Mouse (Mus musculus): ENCODE measurements around the gene Lrrc4c. TPM values are rescaled to one million over a fixed set of nuclear protein-coding genes. Genes with fewer than 3 reads are reported as not detected.

The Lrrc4c gene
- total RNA-seq, 2 experiments from 2014 or later = 0.21 to 0.61 TPM

DNA sequence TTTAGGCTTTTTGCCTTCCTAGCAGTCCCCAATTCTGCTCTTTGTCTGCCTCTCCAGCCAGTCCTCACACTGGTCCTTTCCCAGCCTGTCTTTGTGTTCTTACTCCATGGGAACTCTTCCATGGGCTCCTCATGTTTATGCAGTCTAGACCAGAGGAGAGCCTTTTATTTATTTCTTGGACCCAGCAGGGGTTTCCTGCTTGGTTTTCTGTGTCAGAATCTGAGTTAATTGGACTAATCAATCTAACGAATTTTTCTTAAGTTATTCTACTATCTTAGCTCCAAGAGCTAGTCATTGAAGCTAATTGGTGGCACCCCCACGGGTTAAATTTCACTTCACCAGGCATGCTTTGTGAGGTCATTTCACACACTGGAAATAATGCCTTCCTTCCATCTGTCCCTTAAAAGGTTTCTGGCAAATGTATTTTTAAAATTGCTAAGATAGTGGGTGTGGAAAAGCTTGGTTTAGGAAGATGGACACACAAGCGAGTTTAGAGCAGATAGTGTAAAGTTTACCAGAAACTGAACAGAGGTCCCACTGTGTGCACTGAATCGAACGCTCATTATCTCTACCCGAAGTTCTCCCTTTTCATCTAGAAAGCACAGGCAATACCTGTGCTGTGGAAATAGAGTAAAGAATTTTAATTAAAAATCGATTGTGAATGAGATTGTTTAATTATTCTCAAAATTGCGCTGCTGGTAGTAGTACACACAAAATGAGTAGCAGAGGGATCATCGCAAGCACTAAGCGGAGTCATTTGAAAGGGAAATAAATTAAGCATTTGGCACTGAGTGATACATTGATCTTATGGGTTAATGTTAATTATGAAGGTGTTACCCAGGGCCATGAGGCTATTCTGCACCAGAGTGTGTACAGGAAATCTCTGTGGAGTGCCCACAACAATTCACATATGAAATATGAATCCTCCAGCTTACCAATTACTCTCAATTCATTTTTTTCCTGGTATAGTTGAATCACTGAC is 1226.0 kb downstream of the Lrrc4c start:
- intact Hi-C loops (cut with DNase I) = no loop called here
- no peak for DNase-seq (ENCODE audit: low spot score)

DNA sequence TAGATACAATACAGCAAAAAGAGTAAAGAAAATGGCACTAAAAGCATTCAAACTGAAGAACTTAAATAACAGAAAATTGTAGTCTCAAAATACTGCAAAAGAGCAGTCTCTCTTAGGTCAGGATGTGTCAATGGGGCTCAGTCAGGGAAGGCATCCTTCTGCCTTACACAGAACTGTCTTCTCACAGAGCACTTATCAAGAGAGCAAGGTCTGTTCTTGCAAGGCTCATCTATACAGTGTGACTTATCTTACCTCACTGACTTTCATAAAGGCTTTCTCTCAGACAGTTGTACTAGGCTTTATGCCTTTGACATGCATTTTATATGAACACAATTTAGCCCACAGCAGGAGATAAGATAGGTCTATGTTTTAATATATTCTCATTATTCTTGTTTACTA is 1226.7 kb downstream of the Lrrc4c start:
- intact Hi-C loops (cut with DNase I) = no loop called here
- DNase-seq (ENCODE audit: low spot score) = no peak

DNA sequence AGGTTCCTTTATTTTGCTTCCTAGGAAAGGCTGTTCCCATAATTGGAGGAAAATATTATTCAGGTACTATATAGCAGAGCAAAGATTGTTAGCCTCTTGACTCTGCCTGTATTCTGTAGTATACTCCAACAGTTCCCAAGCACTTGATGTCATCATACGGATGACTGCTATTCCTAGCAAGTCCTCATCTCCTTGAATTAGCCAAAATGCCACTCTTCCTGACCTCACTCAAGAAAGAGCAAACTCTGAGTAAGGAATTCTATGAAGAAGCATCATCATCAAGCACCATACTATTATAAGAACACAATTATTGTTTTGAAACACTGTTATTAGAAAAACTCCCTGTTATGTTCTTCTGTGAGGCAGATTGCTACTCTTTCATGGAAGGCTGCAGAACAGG is 1228.0 kb downstream of the Lrrc4c start:
- no peak for DNase-seq (ENCODE audit: low spot score)
- intact Hi-C loops (cut with DNase I) = no loop called here

DNA sequence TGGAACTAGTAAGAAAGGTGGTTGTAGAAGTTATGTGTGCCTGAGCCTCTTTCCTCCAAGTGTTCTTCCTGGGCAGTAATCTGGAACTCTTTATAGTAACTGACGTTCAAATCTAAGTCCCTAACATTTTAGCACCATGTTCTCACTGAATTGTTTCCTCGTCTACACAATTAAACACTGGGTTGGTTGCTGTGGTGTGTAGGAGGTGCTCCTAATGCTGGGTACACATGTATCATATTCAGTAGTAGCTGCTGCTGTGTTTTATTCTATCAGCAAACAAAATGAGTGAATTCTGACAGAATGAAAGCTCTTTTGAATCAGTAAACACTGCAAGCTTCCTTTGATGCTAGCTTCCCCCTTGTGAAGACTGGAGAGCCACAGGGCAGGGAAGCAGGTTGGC is 1246.5 kb downstream of the Lrrc4c start:
- DNase-seq (ENCODE audit: low spot score) = no peak
- intact Hi-C loops (cut with DNase I) = no loop called here

DNA sequence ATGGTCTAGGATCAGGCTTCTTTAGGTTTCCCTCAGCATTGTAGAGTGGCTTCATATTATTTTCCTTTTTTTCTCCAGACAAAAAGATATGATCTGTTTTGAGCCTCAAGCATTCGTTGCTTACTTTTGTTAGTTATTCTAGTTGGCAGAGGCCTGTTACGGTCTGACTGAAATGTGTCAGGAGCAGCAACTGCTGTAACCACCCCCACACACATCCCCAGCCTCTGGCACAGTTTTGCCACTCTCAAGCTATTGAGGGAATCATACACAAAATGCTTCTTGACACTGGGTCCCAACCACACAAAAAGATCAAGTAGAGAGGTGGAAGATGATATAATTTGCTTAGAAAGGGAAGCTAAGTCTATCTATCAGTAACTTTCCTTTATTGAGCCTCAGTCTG is 1251.0 kb downstream of the Lrrc4c start:
- intact Hi-C loops (cut with DNase I) = no loop called here
- no peak for DNase-seq (ENCODE audit: low spot score)

DNA sequence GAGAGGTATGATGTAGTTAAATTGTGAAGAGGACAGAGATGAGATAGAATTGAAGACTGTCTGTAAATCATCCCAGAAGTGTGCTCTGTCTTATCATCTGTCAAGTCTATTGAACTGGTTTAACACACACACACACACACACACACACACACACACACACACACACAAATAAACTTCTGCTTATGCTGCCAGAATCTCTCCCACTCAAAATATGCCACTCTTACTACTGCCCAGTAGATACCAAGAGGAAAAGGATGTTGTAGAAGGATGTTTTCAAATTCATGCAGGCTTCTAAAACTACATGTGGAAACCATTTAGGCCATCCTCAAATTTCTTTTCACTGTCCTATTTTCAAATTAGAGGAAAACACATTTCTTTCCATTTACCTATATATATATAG is 1257.0 kb downstream of the Lrrc4c start:
- no peak for DNase-seq (ENCODE audit: low spot score)
- intact Hi-C loops (cut with DNase I) = no loop called here

DNA sequence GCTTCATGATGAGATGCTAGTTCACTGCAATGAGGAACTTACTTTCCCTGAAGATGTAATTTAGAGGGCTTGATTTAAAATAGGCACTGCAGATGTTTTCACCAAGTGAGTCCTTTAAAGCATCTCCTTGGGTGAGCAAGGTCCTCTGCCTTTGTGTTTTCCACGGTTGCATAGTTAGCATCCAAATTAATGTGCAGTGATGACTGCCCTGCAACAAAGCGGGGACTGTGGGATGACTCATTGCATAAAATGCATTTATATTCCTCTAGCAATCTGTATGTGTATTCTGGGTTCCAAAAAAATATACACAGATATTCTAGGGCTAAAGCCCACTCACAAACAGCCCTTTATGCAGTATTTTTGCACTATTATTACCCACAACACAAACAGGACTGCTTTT is 1263.2 kb downstream of the Lrrc4c start:
- no peak for DNase-seq (ENCODE audit: low spot score)
- intact Hi-C loops (cut with DNase I) = no loop called here

DNA sequence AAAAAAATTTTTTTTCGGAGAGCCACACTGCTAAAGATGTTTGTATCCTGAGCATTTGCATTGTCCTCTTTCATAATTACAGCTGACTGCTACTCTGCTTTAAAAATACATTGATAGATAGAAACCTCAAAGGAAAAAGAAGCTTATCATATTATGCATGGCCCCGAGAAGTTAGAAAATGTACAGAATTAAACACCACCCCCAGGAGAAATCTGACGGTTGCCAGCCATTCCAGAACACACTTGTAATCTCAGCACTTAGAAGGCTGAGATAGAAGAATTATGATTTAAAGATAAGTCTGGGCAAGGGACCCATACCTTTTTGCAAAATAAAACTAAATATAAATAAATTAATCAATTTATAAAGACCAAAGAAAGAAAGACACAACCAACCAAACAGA is 1268.4 kb downstream of the Lrrc4c start:
- intact Hi-C loops (cut with DNase I) = no loop called here
- DNase-seq (ENCODE audit: low spot score) = no peak

DNA sequence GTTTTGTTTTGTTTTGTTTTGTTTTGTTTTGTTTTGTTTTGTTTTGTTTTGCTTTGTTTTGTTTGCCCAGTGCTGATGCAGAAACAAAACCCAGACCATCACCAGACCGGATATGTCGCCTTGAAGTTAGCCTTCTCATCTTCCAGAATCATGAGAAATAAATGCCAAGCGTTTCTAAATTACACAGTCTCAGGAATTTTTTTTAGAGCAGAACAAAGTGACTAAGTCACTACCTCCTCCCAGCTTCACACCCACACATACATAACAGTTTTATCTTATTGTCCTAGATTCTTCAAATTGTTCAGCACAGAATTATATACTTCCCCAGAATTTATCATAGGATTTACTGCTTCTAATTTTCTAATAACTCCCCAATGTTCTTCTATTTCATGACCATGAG is 1272.6 kb downstream of the Lrrc4c start:
- intact Hi-C loops (cut with DNase I) = no loop called here
- DNase-seq (ENCODE audit: low spot score) = no peak

DNA sequence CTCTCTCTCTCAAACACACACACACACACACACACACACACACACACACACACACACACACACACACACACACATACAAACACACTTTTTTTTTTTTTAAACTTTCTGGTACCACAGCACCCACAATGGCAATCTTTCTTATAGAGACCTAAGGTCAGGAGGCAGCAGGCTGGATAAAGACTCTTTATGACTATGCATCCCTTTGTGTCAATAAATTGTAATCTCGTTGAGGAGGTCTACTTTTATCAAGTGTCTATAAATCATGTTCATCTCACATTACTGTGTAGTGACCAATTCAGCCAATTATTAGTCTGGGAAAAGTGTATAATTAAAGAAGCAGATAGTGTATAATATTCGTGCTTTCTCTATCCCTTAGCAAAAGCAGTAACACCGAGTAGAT is 1286.2 kb downstream of the Lrrc4c start:
- intact Hi-C loops (cut with DNase I) = no loop called here
- no peak for DNase-seq (ENCODE audit: low spot score)

DNA sequence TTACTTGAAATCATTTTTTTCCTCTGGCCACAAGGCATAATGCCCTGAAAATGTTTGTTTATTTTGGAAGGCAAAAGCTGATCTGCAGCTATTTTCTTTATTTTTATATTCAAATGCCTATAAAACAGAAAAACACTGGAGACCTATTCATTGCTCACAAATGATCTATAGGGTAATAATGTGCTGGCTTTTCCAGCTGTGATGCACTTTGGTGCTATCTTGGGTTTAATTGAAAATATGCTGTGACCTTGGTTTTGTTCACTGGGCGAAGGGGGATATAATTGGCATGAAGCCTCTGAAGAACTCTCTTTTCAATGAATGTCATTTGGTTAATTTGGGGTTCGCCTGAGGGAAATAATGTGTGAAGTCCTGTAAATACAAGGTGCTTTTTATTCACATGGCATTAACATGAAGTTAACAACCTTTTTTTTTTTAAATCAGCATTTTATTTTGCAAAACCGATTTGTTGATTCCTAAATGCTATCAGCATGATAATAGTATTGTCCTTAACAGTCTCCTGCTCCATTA is 1286.8 kb downstream of the Lrrc4c start:
- intact Hi-C loops (cut with DNase I) = no loop called here
- no peak for DNase-seq (ENCODE audit: low spot score)

DNA sequence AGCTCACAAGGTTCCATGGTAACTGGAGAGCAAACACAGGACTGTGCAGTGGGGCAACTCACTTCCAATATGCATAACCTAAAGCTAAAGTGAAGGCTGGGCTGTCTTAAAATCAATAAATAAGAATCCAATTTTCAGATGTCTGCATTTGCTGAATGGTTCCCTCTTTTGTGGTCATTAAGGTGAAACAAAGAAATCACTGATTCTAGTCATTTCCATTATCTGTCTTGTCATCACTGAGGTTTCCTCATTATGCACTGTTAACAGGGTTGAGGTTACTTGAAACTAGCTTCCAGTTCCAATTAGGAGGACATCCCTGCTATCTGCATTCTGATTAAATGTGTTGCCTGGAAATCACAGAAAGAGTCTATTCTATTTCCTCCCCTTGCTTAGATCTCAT is 1291.5 kb downstream of the Lrrc4c start:
- no peak for DNase-seq (ENCODE audit: low spot score)
- intact Hi-C loops (cut with DNase I) = no loop called here

DNA sequence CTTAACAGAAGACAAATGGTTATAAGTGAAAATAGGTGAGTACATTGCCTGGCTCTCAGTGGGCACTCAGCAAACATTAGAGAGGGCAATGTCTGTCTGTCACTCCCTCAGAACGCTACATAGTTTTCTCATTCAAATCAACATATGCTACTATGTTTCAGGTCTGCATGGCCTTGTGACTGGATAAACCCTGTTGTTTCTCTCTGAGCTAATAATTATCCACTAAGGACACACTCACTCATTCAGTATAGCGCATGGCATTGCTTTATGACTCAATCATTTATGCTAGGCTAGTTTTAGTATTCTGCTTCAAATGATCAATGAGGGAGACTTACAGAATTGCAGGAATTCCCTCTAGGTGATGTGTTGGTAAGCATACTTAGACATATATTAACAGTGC is 1292.6 kb downstream of the Lrrc4c start:
- intact Hi-C loops (cut with DNase I) = no loop called here
- DNase-seq (ENCODE audit: low spot score) = no peak

DNA sequence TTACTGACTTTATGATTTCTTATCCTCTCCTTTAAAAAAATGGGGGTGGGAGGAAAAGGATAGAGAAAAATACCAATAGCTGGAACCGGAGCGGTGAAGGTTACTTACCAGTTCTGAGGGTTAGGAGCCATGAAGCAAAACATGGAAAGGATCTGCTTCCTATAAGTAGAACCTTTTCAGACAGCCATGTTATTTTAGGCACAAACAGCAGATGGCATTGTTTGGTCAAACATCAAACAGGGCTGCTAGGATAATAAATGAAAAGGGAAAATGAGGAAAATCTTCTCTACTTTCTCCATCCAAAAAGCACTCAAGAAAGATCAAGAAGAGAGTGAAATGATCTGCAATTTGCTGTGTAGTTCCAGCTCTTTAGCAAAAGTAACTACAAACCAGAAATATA is 1296.8 kb downstream of the Lrrc4c start:
- no peak for DNase-seq (ENCODE audit: low spot score)
- intact Hi-C loops (cut with DNase I) = no loop called here

DNA sequence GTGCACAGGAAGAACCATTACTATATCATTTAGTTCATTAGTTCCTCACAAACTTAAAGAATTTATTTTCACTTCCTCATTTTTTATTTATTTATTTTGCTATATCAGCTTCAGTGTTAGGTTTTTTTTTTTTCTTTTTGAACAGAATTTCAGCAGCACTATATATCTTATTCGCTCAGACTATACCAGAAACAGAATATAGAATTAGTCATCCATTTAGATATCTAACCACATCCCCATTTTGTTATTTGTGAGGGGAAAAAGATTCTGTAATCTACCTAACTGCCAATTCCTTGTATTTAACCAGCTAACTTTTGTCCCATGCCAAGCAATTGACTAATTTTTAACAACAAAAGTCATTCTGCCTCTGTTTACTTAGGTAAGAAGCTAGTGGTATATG is 1300.6 kb downstream of the Lrrc4c start:
- DNase-seq (ENCODE audit: low spot score) = no peak
- intact Hi-C loops (cut with DNase I) = no loop called here

DNA sequence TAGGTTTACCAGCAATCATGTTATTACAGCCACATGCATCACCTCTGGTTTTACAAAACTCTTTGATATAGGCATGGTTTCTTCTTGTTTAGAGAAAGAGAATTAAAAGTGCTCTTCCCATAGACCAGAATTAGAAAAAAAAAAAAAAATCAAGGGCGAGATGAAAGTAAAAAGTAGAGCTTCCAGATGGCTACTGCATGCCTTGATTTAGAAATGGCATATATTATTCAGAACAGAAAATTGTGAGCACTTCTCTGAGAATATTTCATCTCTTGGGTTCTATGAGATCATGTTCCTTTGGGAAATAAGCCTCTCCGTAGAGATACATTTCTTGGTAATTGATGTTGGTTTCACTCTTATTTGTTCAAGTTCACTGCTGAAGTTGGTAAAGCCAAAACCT is 1322.0 kb downstream of the Lrrc4c start:
- intact Hi-C loops (cut with DNase I) = no loop called here
- DNase-seq (ENCODE audit: low spot score) = no peak

DNA sequence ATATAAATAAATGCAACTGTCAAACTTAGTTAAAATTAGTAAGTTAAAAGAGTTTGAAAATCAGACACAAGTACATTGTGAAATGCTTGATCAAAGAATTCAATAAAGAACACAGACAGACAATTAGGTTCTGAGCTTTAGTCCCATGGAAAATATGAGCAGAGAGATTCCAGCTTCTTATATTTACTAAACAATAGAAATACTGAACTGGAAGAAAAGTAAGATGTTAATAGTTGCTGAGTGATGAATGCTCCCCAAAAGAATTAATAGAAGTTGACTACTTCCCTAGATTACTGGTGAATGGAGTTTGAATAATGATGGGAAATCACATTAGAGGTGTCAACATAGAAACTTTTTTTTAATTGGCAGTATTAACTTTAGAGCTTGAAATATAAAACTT is 1323.7 kb downstream of the Lrrc4c start:
- intact Hi-C loops (cut with DNase I) = no loop called here
- DNase-seq (ENCODE audit: low spot score) = no peak

DNA sequence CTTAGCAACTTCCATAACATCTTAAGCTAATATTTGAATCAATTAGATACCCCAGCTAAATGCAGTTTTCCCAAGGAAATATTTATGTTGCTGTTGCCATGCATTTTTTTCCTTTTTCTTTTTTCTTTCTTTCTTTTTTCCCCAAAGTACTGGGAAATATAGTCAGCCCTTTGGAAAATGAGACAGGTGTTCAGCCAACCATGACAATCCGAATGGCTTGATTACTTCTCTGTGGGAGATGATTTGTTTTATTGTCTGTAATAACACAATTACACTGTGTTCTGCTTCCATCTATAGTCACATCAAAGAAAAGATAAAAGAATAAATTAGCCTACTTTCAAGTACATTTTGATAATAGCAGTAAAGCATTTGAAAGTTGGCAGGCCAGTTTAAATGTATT is 1334.7 kb downstream of the Lrrc4c start:
- intact Hi-C loops (cut with DNase I) = no loop called here
- no peak for DNase-seq (ENCODE audit: low spot score)
